Mouse (Mus musculus) heart, postnatal 0 days (tissue): ENCODE results near the gene Ust. TPM values are rescaled to one million over a fixed set of nuclear protein-coding genes. Genes with fewer than 3 reads are reported as not detected.

Source experiments
- ATAC-seq: fragments of 200-750 bp; cut with Nextera tagmentation; 2 replicates; pipeline ENCODE4 v1.8.0; 2017; ENCODE audit warnings: low read depth, moderate number of reproducible peaks, moderate library complexity; ENCODE audit not compliant: insufficient read depth
- DNase-seq: peaks from one replicate; pipeline ENCODE4 v3.0.0-alpha.2; 2016; ENCODE audit warnings: low spot score
- H3K27ac ChIP-seq: fragments of 300-500 bp; sonication (generic); 2 replicates; pipeline ENCODE4 v1.5.1; 2014; ENCODE audit warnings: low read depth, mild to moderate bottlenecking
- H3K27me3 ChIP-seq: fragments of 300-500 bp; sonication (generic); 2 replicates; pipeline ENCODE4 v1.6.1; 2014; ENCODE audit warnings: low read length, mixed read lengths; ENCODE audit not compliant: control insufficient read depth, insufficient read depth
- H3K36me3 ChIP-seq: fragments of 300-500 bp; sonication (generic); replicated peaks from 2 replicates; pipeline ENCODE4 v1.6.1; 2014; ENCODE audit warnings: low read length, mixed read lengths; ENCODE audit not compliant: control insufficient read depth, insufficient read depth
- H3K4me1 ChIP-seq: fragments of 300-500 bp; sonication (generic); 2 replicates; pipeline ENCODE4 v1.6.1; 2014; ENCODE audit warnings: antibody characterized with exemption; ENCODE audit not compliant: control insufficient read depth, insufficient read depth
- H3K4me2 ChIP-seq: fragments of 300-500 bp; sonication (generic); 2 replicates; pipeline ENCODE4 v1.6.1; 2014; ENCODE audit warnings: low read depth, mild to moderate bottlenecking, low read length, moderate library complexity
- H3K4me3 ChIP-seq: fragments of 300-500 bp; sonication (generic); 2 replicates; pipeline ENCODE4 v1.5.1; 2014; ENCODE audit warnings: low read depth, low read length
- H3K9ac ChIP-seq: fragments of 300-500 bp; sonication (generic); replicated peaks from 2 replicates; pipeline ENCODE4 v1.6.1; 2014; ENCODE audit warnings: low read depth, low read length, mixed read lengths
- H3K9me3 ChIP-seq: fragments of 300-500 bp; sonication (generic); replicated peaks from 2 replicates; pipeline ENCODE4 v1.6.1; 2016; ENCODE audit warnings: low read length; ENCODE audit not compliant: control insufficient read depth
- CTCF ChIP-seq: IDR thresholded peaks from 2 replicates; pipeline ENCODE4 v1.5.1; 2016; ENCODE audit warnings: antibody characterized with exemption, control low read depth, low read depth
- EP300 ChIP-seq: IDR thresholded peaks from 2 replicates; pipeline ENCODE4 v1.6.1; 2016; ENCODE audit warnings: antibody characterized with exemption, low read depth
- WGBS: fragments of 180-500 bp; shearing (Covaris S2); extraction: QIAGEN DNeasy Blood & Tissue Kit; methylation state at CpG from one replicate; pipeline ENCODE4 v1.1.7; 2014; 5-methylcytosine and 5-hydroxymethylcytosine counted together
- polyA plus RNA-seq: library from polyadenylated mRNA; unstranded; fragments of >200 nt; fragmentation: Nextera tagmentation; extraction: Ambion mirVana; gene quantifications from 2 replicates; pipeline ENCODE4 v1.2.1, GENCODE M21; 2015
- total RNA-seq: library from RNA; depleted of rRNA; stranded (reverse); fragments of >200 nt; gene quantifications from 2 replicates; pipeline ENCODE4 v1.2.3, GENCODE M21; 2014; ENCODE audit warnings: low replicate concordance

Ust gene
- total and polyA plus RNA-seq, 2 experiments from 2014 or later = 1.1 to 1.2 TPM

DNA sequence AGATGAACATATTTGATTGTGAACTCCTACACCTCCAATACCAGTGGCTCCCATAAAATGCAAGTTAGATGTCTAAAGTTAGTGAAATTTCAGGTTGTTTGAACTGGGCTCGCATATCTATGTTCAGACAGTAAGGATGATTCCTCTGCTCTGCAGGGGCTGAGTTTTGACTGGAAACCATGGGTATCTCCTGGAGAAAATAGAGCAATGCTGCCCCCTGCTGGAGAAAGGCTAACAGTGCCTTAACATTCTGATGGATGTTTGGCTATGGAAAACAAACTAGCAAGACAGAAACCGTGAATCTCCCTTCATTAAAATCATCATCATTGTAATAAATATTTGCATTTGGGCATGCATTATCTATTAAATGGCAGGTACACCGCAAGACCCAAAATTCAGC is 278.4 kb downstream of the Ust start:
- H3K27me3 ChIP-seq = no peaks in the 10 kb centered on the region
- no peak overlapping the region for H3K9ac ChIP-seq
- H3K4me1 ChIP-seq = 0 out of 2 replicates have a peak, but pooled peaks cover 6% of the 10 kb centered on the region
- H3K9me3 ChIP-seq = no peaks in the 10 kb centered on the region
- no peak overlapping the region for H3K27ac ChIP-seq
- no peak overlapping the region for H3K4me3 ChIP-seq
- DNase-seq (peak; percentile 67), ATAC-seq (no peak)
- H3K4me2 ChIP-seq = no peak overlapping the region
- TF ChIP-seq CTCF = peak; percentile 95
- TF ChIP-seq EP300 = no peak
- no peaks in the 10 kb centered on the region for H3K36me3 ChIP-seq
- WGBS = 2% methylated on average over 3 of the region's 3 CpGs

DNA sequence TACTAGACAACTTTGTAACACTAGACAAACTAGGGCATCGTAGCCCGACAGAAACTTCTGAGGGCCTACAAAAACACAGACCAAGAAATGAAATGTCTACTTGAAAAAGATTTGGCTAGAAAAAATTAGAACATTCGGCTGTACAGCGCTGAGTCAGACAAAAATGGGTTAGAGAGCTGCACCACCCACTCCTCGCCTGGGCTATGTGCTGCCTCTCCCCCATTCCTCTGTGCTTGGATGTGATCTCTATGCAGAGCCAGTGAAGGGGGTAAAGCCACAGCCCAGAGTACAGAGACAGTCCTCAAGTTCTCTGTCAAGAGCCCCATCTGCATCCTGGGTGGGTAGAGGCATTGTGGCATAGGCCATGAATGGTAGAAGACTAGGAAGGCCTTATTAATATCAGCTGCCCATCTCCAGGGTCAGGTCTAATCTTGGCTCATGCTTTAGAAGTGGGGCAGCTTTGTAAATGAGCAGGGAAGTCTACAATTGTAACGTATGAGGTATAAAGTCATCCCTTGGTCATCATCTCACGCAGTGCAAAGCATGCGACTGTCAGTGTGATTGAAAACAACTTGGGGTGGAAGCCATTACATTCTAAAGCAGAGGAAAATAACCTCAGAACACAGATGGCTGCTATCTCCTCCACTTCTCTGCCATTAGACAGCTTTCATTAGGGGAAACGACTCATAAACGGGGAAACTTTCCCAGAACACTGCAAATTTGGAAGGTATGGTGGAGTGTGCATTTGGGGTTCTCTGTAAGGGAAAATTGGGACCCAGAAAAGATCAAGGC is 281.6 kb downstream of the Ust start:
- Histone ChIP-seq H3K27ac (no peak overlapping the region), H3K9ac (no peak overlapping the region), H3K27me3 (no peaks in the 10 kb centered on the region), H3K4me1 (0 out of 2 replicates have a peak, but pooled peaks cover 6% of the 10 kb centered on the region), H3K4me3 (no peak overlapping the region), H3K9me3 (no peaks in the 10 kb centered on the region), H3K36me3 (no peaks in the 10 kb centered on the region), H3K4me2 (no peak overlapping the region)
- no peak for DNase-seq
- ATAC-seq = no peak
- WGBS = 83% methylated on average over 10 of the region's 10 CpGs
- TF ChIP-seq EP300 (no peak), CTCF (no peak)

DNA sequence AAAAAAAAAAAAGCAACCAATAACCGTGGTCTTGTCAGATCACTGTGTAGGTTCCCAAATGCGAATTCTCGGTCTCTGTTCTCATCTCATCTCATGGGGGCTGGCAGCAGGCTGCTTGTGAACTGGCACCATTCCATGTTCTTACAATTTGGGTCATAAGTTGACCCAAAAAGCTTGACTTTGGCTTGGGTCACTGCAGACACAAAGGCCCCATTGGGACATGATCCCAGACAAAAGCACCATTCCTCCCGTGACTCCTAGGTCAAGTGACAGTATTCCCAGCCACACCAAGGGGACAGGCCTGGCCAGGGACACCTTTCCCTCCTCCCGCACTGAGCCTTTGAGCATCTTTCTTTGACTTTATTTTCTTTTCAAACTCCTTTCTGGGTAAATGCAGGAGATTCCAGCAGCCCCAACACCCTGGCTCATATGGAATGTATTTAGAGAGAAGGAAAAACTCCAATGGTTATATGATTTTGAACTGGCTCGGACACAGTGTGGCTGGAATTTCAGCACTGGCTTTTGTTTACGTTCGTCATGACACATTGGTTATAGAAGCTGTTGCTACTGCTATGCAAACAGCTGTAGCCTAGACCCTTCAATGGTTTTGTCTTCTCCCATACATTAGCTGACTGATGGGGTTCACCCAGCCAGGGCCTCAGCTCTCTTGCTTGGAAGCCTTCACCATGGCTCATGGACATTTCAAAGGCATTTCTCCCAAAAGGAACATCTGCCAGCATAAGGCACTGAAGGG is 285.3 kb downstream of the Ust start:
- Histone ChIP-seq H3K9ac (no peak overlapping the region), H3K27me3 (no peaks in the 10 kb centered on the region), H3K4me3 (no peak overlapping the region), H3K36me3 (no peaks in the 10 kb centered on the region), H3K9me3 (no peaks in the 10 kb centered on the region), H3K4me2 (no peak overlapping the region), H3K27ac (no peak overlapping the region), H3K4me1 (0 out of 2 replicates have a peak, but pooled peaks cover 2% of the 10 kb centered on the region)
- TF ChIP-seq CTCF = no peak
- no peak for TF ChIP-seq EP300
- DNase-seq (no peak), ATAC-seq (no peak)
- 78% methylated on average over 8 of the region's 8 CpGs for WGBS

DNA sequence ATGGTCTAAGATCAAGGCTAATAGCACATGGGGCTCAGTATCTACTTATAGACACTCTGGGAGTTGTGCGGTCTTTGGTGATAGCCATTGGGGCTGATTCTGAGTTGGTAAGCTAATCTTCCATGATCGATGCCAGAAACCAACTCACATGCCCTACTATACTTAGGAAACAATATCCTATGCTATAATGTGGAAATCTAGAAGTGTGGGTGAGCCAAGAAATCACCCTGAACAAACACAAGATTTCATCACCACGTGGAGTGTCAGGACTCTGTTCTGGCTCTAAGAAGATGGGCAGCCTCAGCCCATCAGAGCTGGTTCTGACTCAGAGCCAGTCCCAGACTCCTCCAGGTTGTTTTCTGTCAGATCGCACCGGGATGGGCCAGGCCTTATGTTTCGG is 286.1 kb downstream of the Ust start:
- Histone ChIP-seq H3K9me3 (no peaks in the 10 kb centered on the region), H3K4me3 (no peak overlapping the region), H3K4me1 (no peaks in the 10 kb centered on the region), H3K27me3 (no peaks in the 10 kb centered on the region), H3K9ac (no peak overlapping the region), H3K4me2 (no peak overlapping the region), H3K27ac (no peak overlapping the region), H3K36me3 (no peaks in the 10 kb centered on the region)
- no peak for TF ChIP-seq CTCF
- TF ChIP-seq EP300 = no peak
- no peak for DNase-seq
- no peak for ATAC-seq
- 89% methylated on average over 6 of the region's 6 CpGs for WGBS

DNA sequence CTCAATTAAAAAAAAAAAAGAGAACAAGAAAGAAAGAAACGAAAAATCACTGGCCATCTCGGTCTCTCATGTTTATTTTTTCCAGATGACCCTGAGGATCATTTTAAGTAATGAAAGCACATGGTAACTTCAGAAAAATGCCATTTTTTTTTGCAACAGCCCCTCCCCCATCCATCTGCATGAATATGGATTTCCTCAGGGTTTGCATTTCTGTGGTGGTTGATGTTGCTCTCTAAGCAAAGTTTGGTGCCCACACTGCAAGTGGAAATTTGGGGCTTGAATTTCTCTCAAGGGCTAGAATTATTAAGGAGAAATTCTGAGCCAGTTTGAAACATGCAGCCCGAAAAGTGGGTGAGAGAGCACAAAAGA is 290.3 kb downstream of the Ust start:
- Histone ChIP-seq H3K36me3 (no peaks in the 10 kb centered on the region), H3K4me2 (no peak overlapping the region), H3K4me1 (0 out of 2 replicates have a peak, but pooled peaks cover 11% of the 10 kb centered on the region), H3K9ac (no peak overlapping the region), H3K9me3 (no peaks in the 10 kb centered on the region), H3K27ac (no peak overlapping the region), H3K27me3 (no peaks in the 10 kb centered on the region), H3K4me3 (no peak overlapping the region)
- DNase-seq = no peak
- ATAC-seq = no peak
- TF ChIP-seq EP300 (no peak), CTCF (no peak)
- WGBS = 71% methylated on average over 3 of the region's 3 CpGs
